In the genomic region with DNA sequence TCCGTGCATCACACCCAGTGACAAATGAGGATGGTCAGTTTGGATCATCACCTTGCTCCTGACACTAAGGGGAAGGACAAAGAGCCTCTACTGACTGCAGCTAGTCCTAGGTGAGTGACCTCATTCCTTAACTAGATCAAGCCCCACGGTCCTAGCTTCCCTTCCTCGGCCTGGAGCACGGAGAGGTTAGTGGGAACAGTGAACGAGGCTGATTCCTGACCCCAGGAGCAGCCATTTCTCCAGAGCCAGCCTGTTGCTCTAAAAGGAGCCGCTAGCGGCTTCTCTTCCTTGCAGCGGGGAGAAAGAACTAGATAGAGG, we compare ENCODE assay signal across 9 mouse cellular contexts. TPM values are rescaled to one million over a fixed set of nuclear protein-coding genes. Genes with fewer than 3 reads are reported as not detected.
DNase-seq lines count a peak whose midpoint lies in the region; ATAC-seq and TF ChIP-seq lines count a peak whose summit lies in the region.
"Had no signal": no experiment of that assay in that cellular context is flagged by ENCODE, and none has a peak within 500 bp of the region (broad histone marks: within the 10 kb centered on the region; RNA-seq: fewer than 3 reads in every experiment).

No protein-coding gene starts in this region.

- peak overlapping the region; percentile 95 for H3K9ac ChIP-seq in heart, adult 2 months (ENCODE audit: low read depth, low read length)
- H3K9ac ChIP-seq in limb, embryonic 11.5 days (ENCODE audit: low read length), result peak overlapping the region; percentile 82
- peak overlapping the region; percentile 91 for H3K9ac ChIP-seq in stomach, embryonic 14.5 days (replicated peaks; ENCODE audit: low read depth, low read length)

- peaks cover 6% of the 10 kb centered on the region for H3K4me1 ChIP-seq in heart, adult 2 months (ENCODE audit: control insufficient read depth, insufficient read depth, low read length)
- peaks cover 9% of the 10 kb centered on the region; the same call in 1 of the 2 replicates for H3K4me1 ChIP-seq in limb, embryonic 11.5 days (ENCODE audit: control insufficient read depth, insufficient read depth, low read length)
- peaks cover 10% of the 10 kb centered on the region; the same call in 1 of the 2 replicates for H3K4me1 ChIP-seq in stomach, embryonic 14.5 days (ENCODE audit: control insufficient read depth, insufficient read depth, low read length)

- no peak for TF ChIP-seq EP300 in heart, adult 2 months (IDR thresholded peaks at IDR 0.05; ENCODE audit: insufficient read depth, low read depth, low read length)

- ATAC-seq in limb, embryonic 11.5 days (ENCODE audit: insufficient number of reproducible peaks, low FRiP score, low TSS enrichment, low read depth), result no peak
- ATAC-seq in stomach, embryonic 14.5 days (ENCODE audit: insufficient number of reproducible peaks, insufficient read depth, low FRiP score, low read depth), result no peak

- no peaks in the 10 kb centered on the region for H3K79me2 ChIP-seq in heart, adult 2 months (replicated peaks; ENCODE audit: control insufficient read depth, insufficient read depth, low read length)

- no peaks in the 10 kb centered on the region for H3K27me3 ChIP-seq in heart, adult 2 months (ENCODE audit: control insufficient read depth, insufficient read depth, low read length)
- H3K27me3 ChIP-seq in limb, embryonic 11.5 days (ENCODE audit: control insufficient read depth, insufficient read depth, low read length), result no peaks in the 10 kb centered on the region
- no peaks in the 10 kb centered on the region for H3K27me3 ChIP-seq in stomach, embryonic 14.5 days (ENCODE audit: control insufficient read depth, insufficient read depth, low read length)

- H3K27ac ChIP-seq in heart, adult 2 months, result peak overlapping the region; percentile 98
- peak overlapping the region; percentile 82; the same call in 1 of the 2 replicates for H3K27ac ChIP-seq in limb, embryonic 11.5 days (replicated peaks; ENCODE audit: low read depth, low read length)
- H3K27ac ChIP-seq in stomach, embryonic 14.5 days (ENCODE audit: low read length), result peak overlapping the region; percentile 92

- H3K4me2 ChIP-seq in limb, embryonic 11.5 days (ENCODE audit: low read depth, severe bottlenecking), result peak overlapping the region; percentile 94
- H3K4me2 ChIP-seq in stomach, embryonic 14.5 days (replicated peaks; ENCODE audit: low read depth, low read length), result peak overlapping the region; percentile 66

- no peak for TF ChIP-seq CTCF in heart, adult 2 months (IDR thresholded peaks at IDR 0.05)

- no peak for TF ChIP-seq POLR2A in heart, adult 2 months (IDR thresholded peaks at IDR 0.05; ENCODE audit: insufficient read depth, low read depth, low read length)

- intact Hi-C loops in heart, adult 2 months (cut with DNase I), result loop anchor here (5.0 kb wide), 1 partner anchor 132 kb away; the partner anchor contains the start of gene Capn7
- intact Hi-C loops in heart, postnatal 14 days (cut with DNase I), result loop anchor here (5.0 kb wide), 1 partner anchor 132 kb away; the partner anchor contains the start of gene Capn7
- intact Hi-C loops in gastrocnemius, postnatal 36 days (cut with DNase I), result no loop called here

- no peaks in the 10 kb centered on the region for H3K9me3 ChIP-seq in limb, embryonic 11.5 days (ENCODE audit: control insufficient read depth, low read length)
- H3K9me3 ChIP-seq in stomach, embryonic 14.5 days (ENCODE audit: control insufficient read depth, low read depth, low read length), result no peaks in the 10 kb centered on the region

- peak overlapping the region; percentile 67 for H3K4me3 ChIP-seq in heart, adult 2 months
- peak overlapping the region; percentile 66 for H3K4me3 ChIP-seq in limb, embryonic 11.5 days (ENCODE audit: low read depth, low read length)
- peak overlapping the region; percentile 82 for H3K4me3 ChIP-seq in stomach, embryonic 14.5 days (ENCODE audit: low read depth, low read length)

- no peak for DNase-seq in heart, adult 2 months
- no peak for DNase-seq in heart, postnatal 14 days
- peak; percentile 22 for DNase-seq in urinary bladder, postnatal 25 days (ENCODE audit: low spot score)
- no peak for DNase-seq in urinary bladder, postnatal 10 days (ENCODE audit: low spot score)
- peak; percentile 55 for DNase-seq in limb, embryonic 11.5 days (ENCODE audit: low spot score)
- DNase-seq in thymus, postnatal 25 days, result no peak
- DNase-seq in gastrocnemius, postnatal 36 days, result no peak

- peaks cover 6% of the 10 kb centered on the region for H3K36me3 ChIP-seq in heart, adult 2 months (ENCODE audit: control insufficient read depth, insufficient read depth, low read length)
- peaks cover 18% of the 10 kb centered on the region for H3K36me3 ChIP-seq in limb, embryonic 11.5 days (ENCODE audit: control insufficient read depth, insufficient read depth, low read length)
- peaks cover 44% of the 10 kb centered on the region for H3K36me3 ChIP-seq in stomach, embryonic 14.5 days (ENCODE audit: control insufficient read depth, insufficient read depth, low read length)

- 3% methylated on average over 8 of the region's 8 CpGs for WGBS in heart, adult 2 months
- 32% methylated on average over 8 of the region's 8 CpGs for WGBS in limb, embryonic 11.5 days
- WGBS in stomach, embryonic 14.5 days, result 9% methylated on average over 8 of the region's 8 CpGs

RNA-seq across cellular contexts. Expression of gene Tnnc1, which starts 2.9 kb away (rescaled TPM):
- 1,000 to 10,000 TPM; 5,084 to 5,508 TPM for total RNA-seq in heart, adult 2 months (2021)
- polyA plus RNA-seq in heart, adult 2 months (2012; rRNA removed), result 4,851 and 5,939 TPM in 2 replicates
- 1,000 to 10,000 TPM; 4,401 to 4,949 TPM for total RNA-seq in heart, postnatal 14 days (2021)
- polyA plus RNA-seq in limb, embryonic 11.5 days (2014; fragmentation: Nextera tagmentation; extraction: Ambion mirVana), result 16.6 and 18.7 TPM in 2 replicates
- 1.3 and 3.2 TPM in 2 replicates for polyA plus RNA-seq in stomach, embryonic 14.5 days (2014; fragmentation: Nextera tagmentation; extraction: Ambion mirVana)
- 100 to 1,000 TPM; 121 to 774 TPM for total RNA-seq in gastrocnemius, postnatal 36 days (2021)
- total RNA-seq: neutrophil, adult 5-6 weeks had no signal

RNA-seq across cellular contexts. Expression of gene Nisch, which starts 11.5 kb away (rescaled TPM):
- 100 to 1,000 TPM; 123 to 129 TPM for total RNA-seq in heart, adult 2 months (2021)
- polyA plus RNA-seq in heart, adult 2 months (2012; rRNA removed), result 187 and 223 TPM in 2 replicates
- total RNA-seq in heart, postnatal 14 days (2021), result 100 to 1,000 TPM; 185 to 197 TPM
- polyA plus RNA-seq in limb, embryonic 11.5 days (2014; fragmentation: Nextera tagmentation; extraction: Ambion mirVana), result 346 and 377 TPM in 2 replicates
- polyA plus RNA-seq in stomach, embryonic 14.5 days (2014; fragmentation: Nextera tagmentation; extraction: Ambion mirVana), result 347 and 368 TPM in 2 replicates
- total RNA-seq in gastrocnemius, postnatal 36 days (2021), result 10 to 100 TPM; 54.4 to 63.2 TPM

RNA-seq across cellular contexts. Expression of gene Sema3g, which starts 12.5 kb away (rescaled TPM):
- total RNA-seq in heart, adult 2 months (2021), result 10 to 100 TPM; 15.0 to 15.1 TPM
- polyA plus RNA-seq in heart, adult 2 months (2012; rRNA removed), result 6.1 and 8.0 TPM in 2 replicates
- total RNA-seq in heart, postnatal 14 days (2021), result 10 to 100 TPM; 17.4 to 22.2 TPM
- 0.09 and 0.20 TPM in 2 replicates for polyA plus RNA-seq in limb, embryonic 11.5 days (2014; fragmentation: Nextera tagmentation; extraction: Ambion mirVana)
- 0.34 and 0.43 TPM in 2 replicates for polyA plus RNA-seq in stomach, embryonic 14.5 days (2014; fragmentation: Nextera tagmentation; extraction: Ambion mirVana)
- total RNA-seq in gastrocnemius, postnatal 36 days (2021), result 1 to 10 TPM; 6.0 to 8.1 TPM

RNA-seq across cellular contexts. Expression of gene Stab1, which starts 36.8 kb away (rescaled TPM):
- total RNA-seq in heart, adult 2 months (2021), result 10 to 100 TPM; 64.2 to 65.0 TPM
- polyA plus RNA-seq in heart, adult 2 months (2012; rRNA removed), result 77.0 and 90.8 TPM in 2 replicates
- total RNA-seq in heart, postnatal 14 days (2021), result 10 to 100 TPM; 74.5 to 78.7 TPM
- 15.5 and 15.7 TPM in 2 replicates for polyA plus RNA-seq in limb, embryonic 11.5 days (2014; fragmentation: Nextera tagmentation; extraction: Ambion mirVana)
- polyA plus RNA-seq in stomach, embryonic 14.5 days (2014; fragmentation: Nextera tagmentation; extraction: Ambion mirVana), result 48.3 and 54.4 TPM in 2 replicates
- total RNA-seq in gastrocnemius, postnatal 36 days (2021), result 10 to 100 TPM; 15.6 to 17.7 TPM

RNA-seq across cellular contexts. Expression of gene Phf7, which starts 45.9 kb away (rescaled TPM):
- 1 to 10 TPM; 2.9 to 3.6 TPM for total RNA-seq in heart, adult 2 months (2021)
- 3.1 and 5.7 TPM in 2 replicates for polyA plus RNA-seq in heart, adult 2 months (2012; rRNA removed)
- 1 to 10 TPM; 4.3 to 4.6 TPM for total RNA-seq in heart, postnatal 14 days (2021)
- 12.7 and 13.5 TPM in 2 replicates for polyA plus RNA-seq in limb, embryonic 11.5 days (2014; fragmentation: Nextera tagmentation; extraction: Ambion mirVana)
- 11.3 and 13.5 TPM in 2 replicates for polyA plus RNA-seq in stomach, embryonic 14.5 days (2014; fragmentation: Nextera tagmentation; extraction: Ambion mirVana)
- total RNA-seq in gastrocnemius, postnatal 36 days (2021), result 1 to 10 TPM; 6.8 to 8.6 TPM

Comparison
In these comparisons a context has a peak if more than half of its experiments do, and no peak if none do; other contexts are left out.
1. DNase-seq: peak in urinary bladder, postnatal 25 days (single experiment) and limb, embryonic 11.5 days (single experiment); none in heart, adult 2 months (0 of 2), heart, postnatal 14 days (0 of 2), urinary bladder, postnatal 10 days (single experiment), thymus, postnatal 25 days (single experiment) and gastrocnemius, postnatal 36 days (0 of 2).
2. RNA of gene Tnnc1, which starts 2.9 kb away (total RNA-seq): 5,084 to 5,508 TPM in heart, adult 2 months and 4,401 to 4,949 TPM in heart, postnatal 14 days; 121 to 774 TPM in gastrocnemius, postnatal 36 days; every median in the first group is over 4 times any median in the second.
3. Peak in every context shown above with its lines, with median percentiles within 50 percentile points of each other: H3K27ac ChIP-seq, H3K4me3 ChIP-seq and H3K9ac ChIP-seq.